Mouse (Mus musculus) A20 (cell line): ENCODE measurements at regions not wholly inside any gene's neighbourhood (a gene's known extent, or its start where the extent isn't known, plus 50 kb on each side); places are given as distances from the start of the nearest gene placed in this dataset.
"Not testable (repeated sequence)": the region's sequence is repeated elsewhere in the genome, so short reads cannot be mapped to it uniquely, and the experiment has no call there.

Experiments used
- DNase-seq: peaks from one replicate; pipeline ENCODE4 v3.0.0-alpha.2; 2011; ENCODE audit warnings: low read depth, low spot score

- DNase-seq = no peak
These were observed 66.0 kb downstream of the Nr2f2 start for GRCm38 (mm10) chr7:70300516-70300915.

GRCm38 (mm10) chr7:70291431-70291830 lies 75.1 kb downstream of the Nr2f2 start:
- DNase-seq = no peak

- no peak for DNase-seq
These were observed 75.7 kb downstream of the Nr2f2 start for GRCm38 (mm10) chr7:70290733-70291320.

GRCm38 (mm10) chr7:70290277-70290676 lies 76.3 kb downstream of the Nr2f2 start:
- DNase-seq = no peak

GRCm38 (mm10) chr7:70288621-70289020 lies 77.9 kb downstream of the Nr2f2 start:
- no peak for DNase-seq

GRCm38 (mm10) chr7:70287891-70288421 lies 78.6 kb downstream of the Nr2f2 start:
- no peak for DNase-seq

- DNase-seq = no peak
These were observed 79.6 kb downstream of the Nr2f2 start for GRCm38 (mm10) chr7:70286836-70287355.

GRCm38 (mm10) chr7:70285344-70285743 lies 81.2 kb downstream of the Nr2f2 start:
- no peak for DNase-seq

- no peak for DNase-seq
These were observed 82.7 kb downstream of the Nr2f2 start for GRCm38 (mm10) chr7:70283836-70284235.

GRCm38 (mm10) chr7:70283166-70283565 lies 83.4 kb downstream of the Nr2f2 start:
- DNase-seq = no peak

- DNase-seq = no peak
These were observed 84.5 kb downstream of the Nr2f2 start for GRCm38 (mm10) chr7:70281891-70282515.

GRCm38 (mm10) chr7:70281381-70281750 lies 85.2 kb downstream of the Nr2f2 start:
- DNase-seq = no peak

- no peak for DNase-seq
These were observed 85.7 kb downstream of the Nr2f2 start for GRCm38 (mm10) chr7:70280643-70281380.

- DNase-seq = no peak
These were observed 86.5 kb downstream of the Nr2f2 start for GRCm38 (mm10) chr7:70279927-70280642.

- DNase-seq = no peak
These were observed 87.4 kb downstream of the Nr2f2 start for GRCm38 (mm10) chr7:70279101-70279500.

GRCm38 (mm10) chr7:70276078-70276477 lies 90.5 kb downstream of the Nr2f2 start:
- no peak for DNase-seq

- DNase-seq = no peak
These were observed 92.2 kb downstream of the Nr2f2 start for GRCm38 (mm10) chr7:70274312-70274711.

- no peak for DNase-seq
These were observed 99.5 kb downstream of the Nr2f2 start for GRCm38 (mm10) chr7:70267075-70267474.

GRCm38 (mm10) chr7:70256806-70257205 lies 109.7 kb downstream of the Nr2f2 start:
- DNase-seq = no peak

GRCm38 (mm10) chr7:70255072-70255471 lies 111.5 kb downstream of the Nr2f2 start:
- DNase-seq = no peak

GRCm38 (mm10) chr7:70253275-70253674 lies 113.3 kb downstream of the Nr2f2 start:
- DNase-seq = no peak

- DNase-seq = not testable (repeated sequence)
These were observed 127.5 kb downstream of the Nr2f2 start for GRCm38 (mm10) chr7:70239059-70239458.
